Mouse (Mus musculus): ENCODE data around the gene Abcf1.
"Not testable (repeated sequence)": the region's sequence is repeated elsewhere in the genome, so short reads cannot be mapped to it uniquely, and the experiment has no call there.

Abcf1 gene

GRCm38 (mm10) chr17:35979401-35980362 lies 10.1 kb upstream of the Abcf1 start, which contains the start of the genes Gnl1 and Prr3:
Gene Gnl1 (plus strand): TSS chr17:35979851.
Gene Prr3 (minus strand): TSS chr17:35980236.
- peak; percentile 80 to 84 for DNase-seq (ENCODE audit: low spot score in 2 of 2)

- no peak for DNase-seq (ENCODE audit: low spot score in 2 of 2)
Measured at GRCm38 (mm10) chr17:35978811-35979400, 9.3 kb upstream of the Abcf1 start.

DNA sequence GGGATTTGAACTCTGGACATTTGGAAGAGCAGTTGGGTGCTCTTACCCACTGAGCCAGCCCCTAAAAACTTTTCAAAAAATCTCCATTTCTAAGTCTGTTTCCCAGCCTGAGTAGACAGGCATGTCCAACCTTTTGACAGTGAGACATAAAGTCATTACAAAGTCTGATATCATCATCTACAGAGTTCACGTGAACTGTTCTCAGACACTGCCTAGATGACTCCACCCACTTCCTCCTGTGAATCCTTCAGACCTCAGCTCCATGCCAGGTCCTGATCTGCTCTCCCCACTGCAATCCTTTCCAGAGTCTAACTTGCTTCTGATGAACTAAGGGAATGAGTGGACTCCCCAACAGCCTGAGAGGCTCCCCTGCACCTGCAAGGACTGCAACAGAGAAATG lies 2.6 kb upstream of the Abcf1 start:
- no peak for DNase-seq (ENCODE audit: low spot score in 2 of 2)

DNA sequence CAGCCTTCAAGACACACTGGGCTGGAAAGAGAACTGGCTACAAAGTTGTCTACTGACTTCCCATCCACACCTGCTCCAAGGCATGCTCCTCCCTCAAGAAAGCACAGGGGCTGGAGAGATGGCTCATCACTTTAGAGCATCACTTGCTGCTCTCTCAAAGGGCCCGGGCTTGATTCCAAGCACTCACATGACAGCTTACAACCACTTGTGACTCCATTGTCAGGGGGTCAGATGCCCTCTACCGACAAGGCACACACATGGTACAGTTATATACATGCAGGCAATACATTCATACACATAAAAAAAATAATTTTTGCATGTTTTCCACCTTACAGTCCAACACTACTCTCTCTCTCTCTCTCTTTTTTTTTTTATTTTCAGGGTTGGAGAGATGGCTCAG lies 1.9 kb downstream of the Abcf1 start:
- DNase-seq (ENCODE audit: low spot score in 2 of 2): no peak

DNA sequence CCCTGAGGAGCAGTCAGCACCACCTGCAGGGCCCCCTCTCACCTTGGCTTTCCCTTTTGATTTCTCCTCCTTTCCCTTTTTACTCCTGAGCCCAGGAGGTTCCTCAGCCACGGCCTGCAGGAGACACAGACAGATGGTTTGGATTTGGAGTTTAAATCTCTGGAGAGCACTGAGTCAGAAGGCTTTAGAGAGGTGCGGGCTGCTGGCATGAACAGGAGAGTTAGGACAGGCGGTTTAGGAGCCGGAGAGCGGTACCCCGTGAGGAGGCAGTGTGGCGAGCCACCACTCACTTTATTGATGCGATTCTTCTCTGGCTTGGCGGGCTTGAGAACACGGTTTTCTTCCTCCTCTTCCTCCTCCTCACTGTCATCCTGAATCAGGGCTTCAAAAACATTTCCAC lies 6.3 kb downstream of the Abcf1 start:
- DNase-seq (ENCODE audit: low spot score in 2 of 2): no peak

GRCm38 (mm10) chr17:35958533-35959223 lies 10.9 kb downstream of the Abcf1 start:
- no peak for DNase-seq (ENCODE audit: low spot score in 2 of 2)

GRCm38 (mm10) chr17:35954665-35955064 lies 14.9 kb downstream of the Abcf1 start:
- DNase-seq (ENCODE audit: low spot score in 2 of 2): no peak

GRCm38 (mm10) chr17:35952559-35952958 lies 17.0 kb downstream of the Abcf1 start:
- not testable (repeated sequence) for DNase-seq (ENCODE audit: low spot score in 2 of 2)

DNA sequence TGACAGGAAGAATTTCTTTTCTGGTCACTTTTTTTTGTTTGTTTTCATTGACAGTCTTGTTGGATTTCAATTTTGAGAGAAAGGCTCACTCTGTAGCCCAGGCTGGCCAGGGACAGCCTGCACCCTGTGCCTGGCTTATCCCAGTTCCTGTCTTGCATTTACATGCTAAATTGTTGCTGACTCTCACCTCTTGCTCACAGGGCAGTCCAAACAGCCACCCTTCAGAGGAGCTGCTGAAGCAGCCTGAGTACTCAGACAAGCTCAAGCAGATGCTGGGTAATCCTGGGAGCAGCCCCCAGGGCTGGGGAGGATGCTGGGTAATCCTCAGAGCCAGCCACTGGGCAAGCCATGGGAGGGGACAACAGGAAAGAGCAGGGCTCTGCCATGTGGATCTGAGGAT lies 18.6 kb downstream of the Abcf1 start:
- DNase-seq (ENCODE audit: low spot score in 2 of 2): not testable (repeated sequence)

DNA sequence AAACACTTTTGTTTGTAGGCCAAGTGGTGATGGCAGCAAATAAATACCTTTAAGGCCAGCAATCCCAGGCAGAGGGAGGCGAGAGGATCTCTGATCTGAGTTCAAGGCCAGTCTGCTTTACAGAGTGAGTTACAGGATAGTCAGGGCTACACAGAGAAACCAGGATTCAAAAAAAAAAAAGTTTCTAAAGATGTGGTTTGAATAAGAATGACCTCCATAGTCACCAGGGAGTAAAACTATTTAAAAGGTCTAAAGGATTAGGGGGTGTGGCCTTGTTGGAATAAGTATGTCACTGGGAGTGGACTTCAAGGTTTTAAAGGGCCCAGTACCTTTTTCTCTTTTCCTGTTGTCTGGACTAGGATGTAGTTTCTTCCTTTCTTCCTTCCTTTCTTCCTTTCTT lies 29.6 kb downstream of the Abcf1 start:
- no peak for DNase-seq (ENCODE audit: low spot score in 2 of 2)

DNA sequence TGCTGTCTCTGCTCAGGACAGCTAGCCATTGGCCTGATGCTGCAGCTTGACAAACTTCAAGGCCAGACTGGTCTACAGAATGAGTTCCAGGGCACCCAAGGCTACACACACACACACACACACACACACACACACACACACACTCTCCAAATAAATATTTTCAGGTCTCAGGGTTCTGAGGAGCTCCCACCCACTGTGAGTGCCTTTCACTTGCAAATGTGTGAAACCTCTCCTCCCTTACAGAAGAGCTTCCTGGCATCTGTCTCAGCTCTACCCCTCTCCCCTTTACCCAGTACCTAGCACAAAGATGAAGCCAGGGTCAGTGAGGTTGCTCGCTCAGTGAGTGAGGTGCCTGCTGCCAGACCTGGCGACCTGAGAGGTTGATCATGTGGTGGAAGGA lies 30.5 kb downstream of the Abcf1 start:
- DNase-seq (ENCODE audit: low spot score in 2 of 2): no peak

DNA sequence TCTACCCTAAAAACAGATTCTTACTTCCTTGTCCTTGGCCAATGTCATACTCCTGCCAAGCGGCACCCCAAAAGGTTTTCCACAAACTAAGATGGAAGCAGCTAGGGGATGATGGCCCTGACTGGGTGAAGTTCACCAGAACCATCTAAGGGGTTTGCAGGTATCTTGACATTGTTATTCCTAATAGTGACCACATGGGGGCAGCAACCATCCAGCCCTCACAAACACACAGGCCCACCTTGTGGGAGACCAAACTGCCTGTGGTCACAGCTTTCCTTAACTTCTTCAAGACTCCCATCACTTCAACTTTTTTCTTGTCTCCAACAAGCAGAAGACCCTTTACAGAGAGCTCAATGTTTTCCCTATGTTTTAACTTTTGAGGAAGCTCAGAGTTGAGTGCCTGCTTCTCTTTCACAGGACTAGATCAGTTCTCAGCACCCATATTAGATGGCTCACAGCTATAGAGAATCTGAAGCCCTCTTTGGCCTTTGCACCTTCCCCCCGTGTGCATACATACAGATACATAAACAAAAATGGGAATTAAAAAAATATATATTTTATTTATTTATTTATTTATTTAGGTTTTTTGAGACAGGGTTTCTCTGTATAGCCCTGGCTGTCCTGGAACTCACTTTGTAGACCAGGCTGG lies 31.7 kb downstream of the Abcf1 start:
- DNase-seq (ENCODE audit: low spot score in 2 of 2): peak; percentile 40 to 61

GRCm38 (mm10) chr17:35935763-35936162 lies 33.8 kb downstream of the Abcf1 start:
- not testable (repeated sequence) for DNase-seq (ENCODE audit: low spot score in 2 of 2)

DNA sequence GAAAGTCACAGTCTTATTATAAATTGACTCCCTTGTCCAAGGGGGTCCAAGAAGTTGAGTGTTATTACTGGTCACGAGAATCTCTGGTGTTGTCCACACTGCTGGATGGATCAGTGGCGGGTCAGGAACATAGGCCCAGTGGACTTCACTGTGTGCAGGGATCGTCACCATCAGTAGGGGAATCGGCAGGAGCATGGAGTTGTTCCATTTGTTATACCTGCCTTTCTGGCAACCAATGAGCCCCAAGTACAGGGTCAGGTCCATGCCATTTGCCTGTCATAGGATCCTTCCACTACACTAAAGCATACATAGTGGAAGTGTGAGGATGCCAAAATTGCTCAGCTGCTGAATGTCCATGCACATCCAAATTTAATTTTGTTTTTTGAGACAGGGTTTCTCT lies 37.0 kb downstream of the Abcf1 start:
- no peak for DNase-seq (ENCODE audit: low spot score in 2 of 2)

DNA sequence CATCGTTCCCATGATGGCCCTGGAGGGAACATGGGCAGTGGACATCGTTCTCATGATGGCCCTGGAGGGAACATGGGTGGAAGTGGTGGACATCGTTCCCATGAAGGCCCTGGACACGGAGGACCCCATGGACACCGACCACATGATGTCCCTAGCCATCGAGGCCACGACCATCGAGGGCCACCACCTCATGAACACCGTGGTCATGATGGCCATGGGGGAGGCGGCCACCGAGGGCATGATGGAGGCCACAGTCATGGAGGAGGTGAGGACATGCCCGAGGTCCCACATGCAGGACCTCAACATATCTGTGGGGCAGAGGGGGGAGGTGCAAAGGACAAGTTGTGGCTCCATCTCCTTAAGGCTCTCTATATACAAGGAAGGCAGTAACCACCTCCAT lies 38.9 kb downstream of the Abcf1 start:
- DNase-seq (ENCODE audit: low spot score in 2 of 2): no peak

- DNase-seq (ENCODE audit: low spot score in 2 of 2): no peak
Measured at GRCm38 (mm10) chr17:35929534-35929933, 40.0 kb downstream of the Abcf1 start.

DNA sequence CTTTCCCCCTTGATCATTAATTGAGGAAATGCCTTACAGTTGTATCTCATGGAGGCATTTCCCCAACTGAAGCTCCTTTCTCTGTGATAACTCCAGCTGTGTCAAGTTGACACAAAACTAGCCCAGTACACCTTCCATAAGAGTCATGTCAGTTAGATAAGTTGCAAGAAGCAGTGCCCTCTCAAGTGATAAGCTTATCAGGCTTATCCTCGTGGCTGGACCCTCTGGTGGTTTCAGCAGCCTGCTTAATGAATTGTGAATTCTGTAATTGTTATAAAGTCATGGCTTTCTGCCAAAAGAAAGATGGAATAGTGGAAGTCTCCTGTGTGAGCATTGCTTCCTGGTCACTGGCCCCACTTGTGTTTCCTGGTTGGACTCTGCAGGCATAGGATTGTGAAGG lies 42.1 kb downstream of the Abcf1 start:
- no peak for DNase-seq (ENCODE audit: low spot score in 2 of 2)

DNA sequence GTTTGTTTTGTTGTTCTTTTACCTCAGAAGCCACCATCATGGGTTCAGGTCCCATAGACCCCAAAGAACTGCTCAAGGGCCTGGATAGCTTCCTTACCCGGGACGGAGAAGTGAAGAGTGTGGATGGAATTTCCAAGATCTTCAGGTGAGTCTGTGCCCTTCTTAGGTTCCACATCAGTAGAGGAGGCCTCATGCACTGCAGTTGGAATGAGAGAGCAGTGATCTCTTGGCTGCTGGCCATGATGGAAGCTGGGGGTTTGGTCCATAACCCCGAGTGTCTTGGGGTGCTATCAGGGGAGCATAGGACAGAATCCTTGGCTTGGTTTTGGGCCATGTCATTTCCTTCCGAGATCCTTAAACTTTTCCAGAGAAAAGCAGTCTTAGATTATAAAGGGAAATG lies 46.3 kb downstream of the Abcf1 start:
- no peak for DNase-seq (ENCODE audit: low spot score in 2 of 2)

GRCm38 (mm10) chr17:35922566-35922965 lies 47.0 kb downstream of the Abcf1 start:
- DNase-seq (ENCODE audit: low spot score in 2 of 2): no peak

DNA sequence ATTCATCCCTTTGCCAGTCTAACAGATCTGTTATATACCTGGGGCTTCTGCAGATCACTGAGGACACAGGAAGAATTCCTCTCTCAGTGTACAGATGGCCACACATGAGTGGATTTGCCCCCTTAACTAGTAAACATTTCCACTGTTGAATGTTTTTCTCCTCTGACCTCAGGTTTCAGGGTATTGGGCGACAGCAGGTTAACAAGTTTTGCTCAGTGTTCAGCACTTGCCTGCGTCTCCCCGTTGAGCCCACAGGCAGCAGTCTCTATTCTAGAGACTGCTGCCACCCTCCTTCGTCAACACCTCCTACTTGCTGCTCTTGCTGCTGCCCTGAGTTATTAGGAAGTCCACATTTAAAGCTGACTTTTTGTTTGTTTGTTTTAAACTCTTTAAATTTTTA lies 47.9 kb downstream of the Abcf1 start:
- DNase-seq (ENCODE audit: low spot score in 2 of 2): no peak

DNA sequence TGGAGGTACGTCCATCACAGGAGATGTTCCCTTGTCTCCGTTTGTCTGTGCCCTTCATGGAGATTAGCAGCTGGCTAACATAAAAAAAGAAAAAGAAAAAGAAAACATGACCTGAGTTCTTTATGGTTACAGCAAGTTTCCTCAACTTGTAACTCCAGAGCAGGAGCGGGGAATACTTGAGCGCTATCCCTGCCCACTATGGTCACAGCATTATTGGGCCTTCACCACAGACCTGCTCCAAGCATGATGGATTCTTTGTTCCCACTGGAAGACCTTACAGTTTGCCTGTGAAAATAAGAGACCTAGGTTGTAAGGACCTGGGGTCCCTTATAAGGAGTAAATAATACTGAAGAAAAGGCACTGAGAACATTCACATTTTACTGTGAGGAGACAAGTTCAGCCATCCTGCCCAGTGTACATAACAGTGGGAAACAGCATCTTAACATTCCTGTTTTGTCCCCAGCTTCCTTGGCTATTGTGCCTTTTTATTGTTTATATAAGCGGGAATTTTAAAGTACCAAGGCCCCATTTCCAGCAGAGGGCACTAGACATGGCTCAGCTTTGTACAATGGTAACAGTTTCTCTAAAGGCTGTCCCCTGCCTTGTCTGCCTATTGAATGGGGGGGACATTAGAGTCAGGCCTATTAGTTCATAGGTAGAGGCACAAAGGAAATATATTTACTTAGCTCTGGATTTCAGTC lies 48.5 kb downstream of the Abcf1 start:
- DNase-seq (ENCODE audit: low spot score in 2 of 2): peak in 1 of 2 experiments; percentile 38

All from thymus, postnatal 10 days (tissue).